Mouse (Mus musculus) midbrain, embryonic 16.5 days (tissue): ENCODE measurements at regions not wholly inside any gene's neighbourhood (a gene's known extent, or its start where the extent isn't known, plus 50 kb on each side); places are given as distances from the start of the nearest gene placed in this dataset.
"Not testable (repeated sequence)": the region's sequence is repeated elsewhere in the genome, so short reads cannot be mapped to it uniquely, and the experiment has no call there.

ENCODE experiments used
- ATAC-seq: fragments of 200-750 bp; cut with Nextera tagmentation; 2 replicates; pipeline ENCODE4 v1.8.0; 2017; ENCODE audit warnings: moderate TSS enrichment
- H3K27ac ChIP-seq: fragments of 300-500 bp; sonication (generic); 2 replicates; pipeline ENCODE4 v1.5.1; 2014; ENCODE audit warnings: mild to moderate bottlenecking, low read length, mixed read lengths
- H3K27me3 ChIP-seq: fragments of 300-500 bp; sonication (generic); 2 replicates; pipeline ENCODE4 v1.6.1; 2014; ENCODE audit warnings: low read depth, low read length, mixed read lengths; ENCODE audit not compliant: control insufficient read depth, insufficient read depth
- H3K36me3 ChIP-seq: fragments of 300-500 bp; sonication (generic); 2 replicates; pipeline ENCODE4 v1.6.1; 2014; ENCODE audit warnings: mild to moderate bottlenecking, low read length, moderate library complexity, mixed read lengths; ENCODE audit not compliant: control insufficient read depth, insufficient read depth
- H3K4me1 ChIP-seq: fragments of 300-500 bp; sonication (generic); 2 replicates; pipeline ENCODE4 v1.6.1; 2014; ENCODE audit warnings: mild to moderate bottlenecking, low read length, mixed read lengths; ENCODE audit not compliant: control insufficient read depth, insufficient read depth
- H3K4me2 ChIP-seq: fragments of 300-500 bp; sonication (generic); 2 replicates; pipeline ENCODE4 v1.6.1; 2014; ENCODE audit warnings: mild to moderate bottlenecking, low read length, mixed read lengths
- H3K4me3 ChIP-seq: fragments of 300-500 bp; sonication (generic); 2 replicates; pipeline ENCODE4 v1.5.1; 2014; ENCODE audit warnings: low read depth, mild to moderate bottlenecking, low read length, moderate library complexity, mixed read lengths
- H3K9ac ChIP-seq: fragments of 300-500 bp; sonication (generic); 2 replicates; pipeline ENCODE4 v1.6.1; 2014; ENCODE audit warnings: low read depth, low read length, mixed read lengths
- H3K9me3 ChIP-seq: fragments of 300-500 bp; sonication (generic); replicated peaks from 2 replicates; pipeline ENCODE4 v1.6.1; 2014; ENCODE audit warnings: mild to moderate bottlenecking, low read length, mixed read lengths; ENCODE audit not compliant: control insufficient read depth, poor library complexity, severe bottlenecking
- WGBS: fragments of 180-500 bp; shearing (Covaris S2); extraction: QIAGEN DNeasy Blood & Tissue Kit; methylation state at CpG from one replicate; pipeline ENCODE4 v1.1.7; 2014; 5-methylcytosine and 5-hydroxymethylcytosine counted together

- 0 out of 2 replicates have a peak, but pooled peaks cover 2% of the 10 kb centered on the region for H3K4me1 ChIP-seq
- H3K36me3 ChIP-seq = no peaks in the 10 kb centered on the region
- ATAC-seq = no peak
- peaks cover 7% of the 10 kb centered on the region for H3K27me3 ChIP-seq
- H3K4me3 ChIP-seq = no peak overlapping the region
- no peaks in the 10 kb centered on the region for H3K9me3 ChIP-seq
- H3K9ac ChIP-seq = no peak overlapping the region
- H3K4me2 ChIP-seq = no peak overlapping the region
- WGBS = 78% methylated on average over 9 of the region's 9 CpGs
- no peak overlapping the region for H3K27ac ChIP-seq
Measured at GRCm38 (mm10) chr5:74800351-74800750, 97.6 kb upstream of the Lnx1 start.

GRCm38 (mm10) chr5:74796421-74797067, 93.8 kb upstream of the Lnx1 start:
- 41% methylated on average over 8 of the region's 8 CpGs for WGBS

GRCm38 (mm10) chr5:74794726-74795125, 92.0 kb upstream of the Lnx1 start:
- Histone ChIP-seq H3K9me3 (no peaks in the 10 kb centered on the region), H3K4me3 (no peak overlapping the region), H3K36me3 (no peaks in the 10 kb centered on the region), H3K27ac (no peak overlapping the region), H3K27me3 (peaks cover 5% of the 10 kb centered on the region), H3K4me2 (no peak overlapping the region), H3K9ac (no peak overlapping the region), H3K4me1 (peaks cover 10% of the 10 kb centered on the region; the same call in 1 of the 2 replicates)
- WGBS = 94% methylated on average over 4 of the region's 4 CpGs
- no peak for ATAC-seq

More at GRCm38 (mm10) chr5:74796421-74797067, 93.8 kb upstream of the Lnx1 start:
- Histone ChIP-seq H3K9me3 (no peaks in the 10 kb centered on the region), H3K9ac (no peak overlapping the region), H3K4me1 (peaks cover 10% of the 10 kb centered on the region; the same call in 1 of the 2 replicates), H3K27me3 (peaks cover 7% of the 10 kb centered on the region), H3K27ac (no peak overlapping the region), H3K36me3 (no peaks in the 10 kb centered on the region), H3K4me3 (no peak overlapping the region), H3K4me2 (no peak overlapping the region)
- no peak for ATAC-seq

DNA sequence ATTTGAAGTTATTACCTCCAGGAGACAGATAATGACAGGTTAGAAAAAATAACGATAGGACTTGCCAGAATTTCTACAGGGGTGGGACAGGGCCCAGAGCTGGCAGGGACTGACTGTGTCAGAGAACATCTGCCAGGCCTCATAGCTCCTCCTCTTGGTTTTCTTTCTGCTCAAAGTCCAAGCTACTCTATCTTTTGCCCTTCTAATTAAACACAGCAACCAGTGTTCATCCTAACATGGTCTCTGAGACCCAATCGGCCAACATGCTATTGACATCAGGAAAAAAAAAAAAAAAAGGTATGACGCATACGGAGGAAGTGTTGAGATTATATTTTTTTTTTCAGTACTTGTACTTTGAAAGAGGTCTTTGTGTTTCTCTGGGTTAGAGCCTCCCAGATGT, 90.7 kb upstream of the Lnx1 start:
- 79% methylated on average over 4 of the region's 4 CpGs for WGBS
- peaks cover 10% of the 10 kb centered on the region; the same call in 1 of the 2 replicates for H3K4me1 ChIP-seq
- ATAC-seq = no peak

DNA sequence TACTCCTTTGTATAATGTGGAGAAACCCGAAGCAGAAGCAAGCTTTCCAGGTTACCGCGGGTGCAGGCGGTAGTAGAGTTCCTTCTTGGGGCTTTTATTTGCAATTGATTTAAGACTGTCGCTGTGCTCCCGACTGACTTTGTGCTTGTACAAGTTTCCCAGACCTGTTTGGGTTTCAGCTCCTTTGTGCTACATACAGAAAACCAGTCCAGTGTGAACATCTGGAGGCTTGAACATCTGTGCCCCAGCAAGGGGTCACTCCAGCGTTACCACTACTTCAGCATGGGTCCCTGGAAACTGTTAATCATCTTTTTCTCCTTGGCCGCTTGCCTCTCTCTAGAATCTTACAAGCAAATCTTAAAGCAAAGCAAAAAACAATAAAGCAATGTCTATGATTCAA, 90.2 kb upstream of the Lnx1 start:
- peaks cover 10% of the 10 kb centered on the region; the same call in 1 of the 2 replicates for H3K4me1 ChIP-seq
- no peaks in the 10 kb centered on the region for H3K9me3 ChIP-seq
- H3K36me3 ChIP-seq = no peaks in the 10 kb centered on the region
- H3K9ac ChIP-seq = no peak overlapping the region
- no peak overlapping the region for H3K4me3 ChIP-seq
- no peak overlapping the region for H3K27ac ChIP-seq
- WGBS = 31% methylated on average over 8 of the region's 8 CpGs
- no peak for ATAC-seq
- H3K4me2 ChIP-seq = no peak overlapping the region
- H3K27me3 ChIP-seq = peaks cover 5% of the 10 kb centered on the region

More for the DNA sequence above, 90.7 kb upstream of the Lnx1 start:
- Histone ChIP-seq H3K27me3 (peaks cover 5% of the 10 kb centered on the region), H3K27ac (no peak overlapping the region), H3K4me2 (no peak overlapping the region), H3K9ac (no peak overlapping the region), H3K4me3 (no peak overlapping the region), H3K9me3 (no peaks in the 10 kb centered on the region), H3K36me3 (no peaks in the 10 kb centered on the region)

GRCm38 (mm10) chr5:74792301-74792700, 89.6 kb upstream of the Lnx1 start:
- H3K9me3 ChIP-seq = no peaks in the 10 kb centered on the region
- ATAC-seq = peak; percentile 67
- peak overlapping the region; percentile 31 for H3K4me2 ChIP-seq
- peaks cover 5% of the 10 kb centered on the region for H3K27me3 ChIP-seq
- WGBS = 1% methylated on average over 7 of the region's 7 CpGs
- peaks cover 10% of the 10 kb centered on the region; the same call in 1 of the 2 replicates for H3K4me1 ChIP-seq
- peak overlapping the region; percentile 17; the same call in 1 of the 2 replicates for H3K9ac ChIP-seq
- no peak overlapping the region for H3K4me3 ChIP-seq
- no peaks in the 10 kb centered on the region for H3K36me3 ChIP-seq
- peak overlapping the region; percentile 21; the same call in 1 of the 2 replicates for H3K27ac ChIP-seq

DNA sequence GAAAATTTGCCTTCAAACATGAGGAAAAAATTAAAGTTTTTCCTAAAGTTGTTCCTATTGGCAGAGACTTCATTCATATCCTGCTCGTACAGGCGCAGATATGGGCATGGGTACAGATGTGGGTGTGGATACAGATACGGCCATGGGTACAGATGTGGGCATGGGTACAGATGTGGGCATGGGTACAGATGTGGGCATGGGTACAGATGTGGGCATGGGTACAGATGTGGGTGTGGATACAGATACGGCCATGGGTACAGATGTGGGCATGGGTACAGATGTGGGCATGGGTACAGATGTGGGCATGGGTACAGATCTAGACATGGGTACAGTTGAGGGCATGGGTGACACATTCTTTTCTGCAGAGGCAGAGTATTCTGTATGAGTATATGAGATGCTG, 87.8 kb upstream of the Lnx1 start:
- not testable (repeated sequence) for H3K4me3 ChIP-seq, ATAC-seq, H3K27ac ChIP-seq, H3K4me2 ChIP-seq, H3K4me1 ChIP-seq, H3K9me3 ChIP-seq, H3K36me3 ChIP-seq, H3K27me3 ChIP-seq, H3K9ac ChIP-seq
- WGBS = 96% methylated on average over 4 of the region's 4 CpGs

DNA sequence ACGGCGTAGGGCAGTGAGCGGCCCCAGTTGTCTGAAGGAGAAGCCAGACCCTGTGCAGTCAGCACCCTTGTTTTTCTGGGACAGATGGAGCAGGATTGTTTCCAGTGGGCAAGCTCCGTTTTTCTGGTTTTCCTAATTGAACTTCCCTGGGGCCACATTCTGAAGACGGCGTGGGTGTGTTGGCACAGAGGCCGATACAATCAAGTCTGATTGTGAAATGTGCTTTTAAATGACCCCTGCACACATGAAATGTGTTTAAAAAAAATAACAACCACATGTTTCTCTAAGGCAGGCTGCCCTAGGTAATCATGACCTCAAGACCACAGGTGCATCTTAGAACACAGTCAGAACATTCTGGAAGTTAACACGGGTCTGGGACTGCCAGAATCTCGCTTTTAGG, 81.2 kb upstream of the Lnx1 start:
- H3K27ac ChIP-seq = no peak overlapping the region
- no peak overlapping the region for H3K4me2 ChIP-seq
- H3K27me3 ChIP-seq = no peaks in the 10 kb centered on the region
- 87% methylated on average over 9 of the region's 9 CpGs for WGBS
- H3K4me3 ChIP-seq = no peak overlapping the region
- no peaks in the 10 kb centered on the region for H3K4me1 ChIP-seq
- H3K36me3 ChIP-seq = no peaks in the 10 kb centered on the region
- H3K9me3 ChIP-seq = no peaks in the 10 kb centered on the region
- no peak for ATAC-seq
- no peak overlapping the region for H3K9ac ChIP-seq

DNA sequence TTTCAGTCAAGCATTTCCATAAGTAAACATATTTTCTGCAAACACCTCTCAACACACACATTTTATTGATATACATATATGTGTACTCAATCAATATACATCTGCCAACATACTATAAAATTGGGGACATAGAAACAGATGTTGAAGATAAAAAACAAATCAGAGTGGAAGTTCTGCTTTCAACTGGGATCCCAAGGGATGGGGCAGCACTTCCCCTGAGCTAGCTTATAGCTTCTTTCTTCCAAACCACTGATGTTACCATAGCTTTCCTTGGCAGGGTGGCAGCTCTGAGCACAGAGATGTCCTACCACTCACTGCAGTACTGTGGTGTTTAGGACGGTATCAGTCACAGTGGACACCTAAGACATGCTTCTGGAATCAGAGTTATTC, 75.4 kb upstream of the Lnx1 start:
- Histone ChIP-seq H3K27ac (no peak overlapping the region), H3K36me3 (no peaks in the 10 kb centered on the region), H3K9me3 (no peaks in the 10 kb centered on the region), H3K4me3 (no peak overlapping the region), H3K4me1 (no peaks in the 10 kb centered on the region), H3K27me3 (no peaks in the 10 kb centered on the region), H3K4me2 (no peak overlapping the region), H3K9ac (no peak overlapping the region)
- no peak for ATAC-seq
- WGBS = 91% methylated on average over 1 of the region's 1 CpGs
